Mouse (Mus musculus): ENCODE data around the gene Ugt1a1. TPM values are rescaled to one million over a fixed set of nuclear protein-coding genes. Genes with fewer than 3 reads are reported as not detected.

Ugt1a1 gene
- total and polyA plus RNA-seq, 3 experiments: not detected

DNA sequence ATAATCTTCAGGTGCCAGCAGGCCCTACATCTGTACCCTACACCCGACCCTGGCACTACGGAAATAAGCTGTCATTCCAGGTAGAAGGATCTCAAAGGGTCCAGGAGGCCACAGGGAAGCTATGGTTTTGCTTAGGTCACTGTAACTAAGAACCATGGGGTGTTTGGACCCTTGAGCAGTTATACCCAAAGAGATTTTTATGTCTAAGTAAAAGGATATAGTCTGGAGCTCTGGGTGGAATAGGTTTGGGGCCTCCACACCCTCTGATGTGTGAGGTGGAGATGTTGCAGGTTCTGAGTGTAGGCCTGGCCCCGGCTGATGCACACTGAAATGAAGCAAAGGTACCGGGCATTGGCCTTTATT lies 22.5 kb downstream of the Ugt1a1 start:
- H3K79me2 ChIP-seq (replicated peaks; ENCODE audit: control insufficient read depth, insufficient read depth, low read length): no peaks in the 10 kb centered on the region
- H3K27ac ChIP-seq: no peak overlapping the region
- no peak overlapping the region for H3K4me3 ChIP-seq
- no peaks in the 10 kb centered on the region for H3K36me3 ChIP-seq (ENCODE audit: control insufficient read depth, insufficient read depth, low read length)
- DNase-seq: no peak
- H3K27me3 ChIP-seq (ENCODE audit: control insufficient read depth, insufficient read depth, low read length): no peaks in the 10 kb centered on the region
- H3K9ac ChIP-seq (ENCODE audit: low read depth, low read length): no peak overlapping the region
- H3K4me1 ChIP-seq (ENCODE audit: control insufficient read depth, insufficient read depth, low read length): no peaks in the 10 kb centered on the region
- TF ChIP-seq CTCF (IDR thresholded peaks at IDR 0.05) (no peak), EP300 (IDR thresholded peaks at IDR 0.05; ENCODE audit: insufficient read depth, low read depth, low read length) (no peak), POLR2A (IDR thresholded peaks at IDR 0.05; ENCODE audit: insufficient read depth, low read depth, low read length) (no peak)
- WGBS: 57% methylated on average over 4 of the region's 4 CpGs
- intact Hi-C loops (cut with DNase I): no loop called here

DNA sequence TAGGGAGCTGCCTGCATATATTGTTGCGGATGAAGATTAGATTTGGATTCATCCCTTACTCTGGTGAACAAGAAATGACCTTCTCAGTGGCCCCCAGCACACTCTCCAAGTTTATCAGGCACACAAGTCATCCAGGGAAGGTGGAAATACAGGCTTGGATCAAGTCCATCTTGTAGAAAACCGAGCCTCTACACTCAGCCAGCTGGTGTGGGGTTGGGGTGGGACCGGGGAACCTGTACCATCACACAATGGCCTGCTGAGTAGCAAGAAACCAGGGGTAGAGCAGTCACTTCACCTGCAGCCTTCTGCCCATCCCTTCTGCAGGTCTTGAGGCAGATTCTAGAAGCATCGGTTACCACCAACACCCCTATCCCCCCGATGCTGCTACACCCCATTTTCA lies 22.9 kb downstream of the Ugt1a1 start:
- Histone ChIP-seq H3K9ac (ENCODE audit: low read depth, low read length) (no peak overlapping the region), H3K79me2 (replicated peaks; ENCODE audit: control insufficient read depth, insufficient read depth, low read length) (no peaks in the 10 kb centered on the region), H3K4me3 (no peak overlapping the region), H3K27ac (no peak overlapping the region), H3K27me3 (ENCODE audit: control insufficient read depth, insufficient read depth, low read length) (no peaks in the 10 kb centered on the region), H3K4me1 (ENCODE audit: control insufficient read depth, insufficient read depth, low read length) (no peaks in the 10 kb centered on the region), H3K36me3 (ENCODE audit: control insufficient read depth, insufficient read depth, low read length) (no peaks in the 10 kb centered on the region)
- no peak for DNase-seq
- TF ChIP-seq POLR2A (IDR thresholded peaks at IDR 0.05; ENCODE audit: insufficient read depth, low read depth, low read length) (no peak), EP300 (IDR thresholded peaks at IDR 0.05; ENCODE audit: insufficient read depth, low read depth, low read length) (no peak), CTCF (IDR thresholded peaks at IDR 0.05) (no peak)
- WGBS: 40% methylated on average over 5 of the region's 5 CpGs
- intact Hi-C loops (cut with DNase I): no loop called here

DNA sequence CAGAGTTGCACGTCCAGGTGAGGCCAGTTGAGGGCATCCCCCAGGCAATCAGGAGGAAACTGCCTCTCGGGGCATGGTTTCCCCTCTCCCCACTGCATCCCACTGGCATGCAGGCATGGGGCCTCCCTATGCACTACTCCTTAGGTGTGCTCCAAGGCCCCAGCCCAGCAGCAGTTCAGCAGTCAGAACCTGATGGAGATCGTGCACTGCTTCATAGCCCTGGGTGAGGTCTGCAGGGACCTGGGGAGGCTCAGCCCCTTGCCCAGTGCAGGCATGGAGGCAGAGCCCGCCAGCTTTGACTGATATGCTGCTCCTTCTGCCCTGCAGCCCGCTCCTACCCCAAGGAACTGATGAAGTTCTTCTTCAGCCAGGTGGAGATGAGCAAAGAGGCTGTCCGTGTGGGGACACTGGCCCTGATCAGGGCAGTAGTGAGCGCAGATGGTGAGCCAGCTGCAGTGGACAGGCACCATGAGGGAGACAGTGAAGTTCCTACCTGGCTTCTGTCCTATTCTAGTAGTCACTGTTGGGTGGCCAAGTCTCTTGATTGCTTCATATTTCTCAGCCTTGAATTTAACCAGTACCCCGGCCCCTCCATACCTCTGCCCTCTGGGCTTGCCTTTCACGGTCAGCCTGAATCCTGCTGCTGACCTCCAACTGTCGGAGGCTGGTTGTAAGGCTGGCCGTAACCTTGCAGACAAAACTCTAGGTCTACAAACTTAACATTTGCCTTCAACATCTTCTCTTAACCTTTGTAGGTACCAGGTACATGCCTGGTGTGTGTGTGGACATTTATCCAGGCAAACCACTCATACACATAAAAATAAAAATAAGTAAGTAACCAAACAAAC lies 23.5 kb downstream of the Ugt1a1 start:
- TF ChIP-seq POLR2A (IDR thresholded peaks at IDR 0.05; ENCODE audit: insufficient read depth, low read depth, low read length) (no peak), CTCF (IDR thresholded peaks at IDR 0.05) (no peak), EP300 (IDR thresholded peaks at IDR 0.05; ENCODE audit: insufficient read depth, low read depth, low read length) (no peak)
- no peak for DNase-seq
- 55% methylated on average over 11 of the region's 11 CpGs for WGBS
- H3K79me2 ChIP-seq (replicated peaks; ENCODE audit: control insufficient read depth, insufficient read depth, low read length): no peaks in the 10 kb centered on the region
- H3K9ac ChIP-seq (ENCODE audit: low read depth, low read length): no peak overlapping the region
- H3K4me1 ChIP-seq (ENCODE audit: control insufficient read depth, insufficient read depth, low read length): no peaks in the 10 kb centered on the region
- H3K27ac ChIP-seq: no peak overlapping the region
- intact Hi-C loops (cut with DNase I): no loop called here
- no peak overlapping the region for H3K4me3 ChIP-seq
- no peaks in the 10 kb centered on the region for H3K36me3 ChIP-seq (ENCODE audit: control insufficient read depth, insufficient read depth, low read length)
- no peaks in the 10 kb centered on the region for H3K27me3 ChIP-seq (ENCODE audit: control insufficient read depth, insufficient read depth, low read length)

DNA sequence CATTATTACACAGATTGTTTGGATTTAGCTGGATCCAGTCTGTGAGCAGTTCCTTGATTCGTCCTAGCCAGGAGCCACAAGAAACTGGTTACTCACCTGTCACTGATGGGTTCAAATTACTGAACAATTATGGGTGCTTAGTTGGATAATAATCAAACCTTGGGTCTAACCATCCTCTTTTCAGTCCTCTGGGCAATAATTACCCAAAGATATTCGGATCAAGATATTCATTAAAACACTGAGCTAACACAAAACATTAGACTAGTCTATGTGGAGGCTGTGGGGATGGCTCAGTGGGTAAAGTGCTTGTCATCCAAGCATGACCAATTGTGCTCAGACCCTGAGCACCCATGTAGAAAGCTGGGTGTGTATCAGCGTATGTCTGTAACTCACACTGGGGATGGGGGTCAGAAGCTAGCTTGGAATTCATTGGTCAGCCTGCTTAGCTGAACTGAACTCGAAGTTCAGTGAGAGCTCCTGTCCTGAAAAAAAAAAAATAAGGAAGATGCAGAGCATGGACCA lies 24.2 kb downstream of the Ugt1a1 start:
- WGBS: 44% methylated on average over 4 of the region's 4 CpGs
- no peak overlapping the region for H3K27ac ChIP-seq
- H3K9ac ChIP-seq (ENCODE audit: low read depth, low read length): no peak overlapping the region
- no peaks in the 10 kb centered on the region for H3K36me3 ChIP-seq (ENCODE audit: control insufficient read depth, insufficient read depth, low read length)
- H3K4me3 ChIP-seq: no peak overlapping the region
- H3K4me1 ChIP-seq (ENCODE audit: control insufficient read depth, insufficient read depth, low read length): no peaks in the 10 kb centered on the region
- H3K27me3 ChIP-seq (ENCODE audit: control insufficient read depth, insufficient read depth, low read length): no peaks in the 10 kb centered on the region
- intact Hi-C loops (cut with DNase I): no loop called here
- H3K79me2 ChIP-seq (replicated peaks; ENCODE audit: control insufficient read depth, insufficient read depth, low read length): no peaks in the 10 kb centered on the region
- no peak for DNase-seq
- TF ChIP-seq EP300 (IDR thresholded peaks at IDR 0.05; ENCODE audit: insufficient read depth, low read depth, low read length): no peak
- no peak for TF ChIP-seq CTCF (IDR thresholded peaks at IDR 0.05)
- no peak for TF ChIP-seq POLR2A (IDR thresholded peaks at IDR 0.05; ENCODE audit: insufficient read depth, low read depth, low read length)

DNA sequence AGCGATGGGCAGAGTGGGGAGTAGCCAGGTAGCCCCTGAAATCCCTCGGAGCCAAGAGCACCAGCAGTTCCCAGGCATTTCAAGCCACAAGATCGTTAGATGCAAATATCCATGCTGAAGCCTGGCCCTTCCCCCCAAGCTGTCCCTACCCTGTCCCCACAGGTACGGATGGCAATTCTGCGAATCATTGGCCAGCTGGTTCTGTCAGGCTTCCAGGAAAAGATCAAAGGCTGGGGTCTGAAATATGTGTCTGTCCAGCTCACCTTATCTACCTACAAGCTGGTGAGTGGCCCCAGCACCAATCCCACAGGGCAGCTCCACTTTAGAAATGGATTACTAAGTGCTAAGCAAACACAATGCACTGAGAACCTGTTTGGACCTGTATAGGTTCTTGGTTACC lies 25.6 kb downstream of the Ugt1a1 start:
- no peaks in the 10 kb centered on the region for H3K4me1 ChIP-seq (ENCODE audit: control insufficient read depth, insufficient read depth, low read length)
- H3K27me3 ChIP-seq (ENCODE audit: control insufficient read depth, insufficient read depth, low read length): no peaks in the 10 kb centered on the region
- no peaks in the 10 kb centered on the region for H3K79me2 ChIP-seq (replicated peaks; ENCODE audit: control insufficient read depth, insufficient read depth, low read length)
- no peak for TF ChIP-seq POLR2A (IDR thresholded peaks at IDR 0.05; ENCODE audit: insufficient read depth, low read depth, low read length)
- no peak for TF ChIP-seq EP300 (IDR thresholded peaks at IDR 0.05; ENCODE audit: insufficient read depth, low read depth, low read length)
- no peak for TF ChIP-seq CTCF (IDR thresholded peaks at IDR 0.05)
- intact Hi-C loops (cut with DNase I): no loop called here
- H3K27ac ChIP-seq: no peak overlapping the region
- H3K36me3 ChIP-seq (ENCODE audit: control insufficient read depth, insufficient read depth, low read length): no peaks in the 10 kb centered on the region
- no peak for DNase-seq
- WGBS: 64% methylated on average over 5 of the region's 5 CpGs
- H3K4me3 ChIP-seq: no peak overlapping the region
- H3K9ac ChIP-seq (ENCODE audit: low read depth, low read length): no peak overlapping the region

- Histone ChIP-seq H3K4me3 (no peak overlapping the region), H3K27ac (no peak overlapping the region), H3K27me3 (ENCODE audit: control insufficient read depth, insufficient read depth, low read length) (no peaks in the 10 kb centered on the region), H3K9ac (ENCODE audit: low read depth, low read length) (no peak overlapping the region), H3K4me1 (ENCODE audit: control insufficient read depth, insufficient read depth, low read length) (no peaks in the 10 kb centered on the region), H3K79me2 (replicated peaks; ENCODE audit: control insufficient read depth, insufficient read depth, low read length) (no peaks in the 10 kb centered on the region), H3K36me3 (ENCODE audit: control insufficient read depth, insufficient read depth, low read length) (no peaks in the 10 kb centered on the region)
- 68% methylated on average over 6 of the region's 6 CpGs for WGBS
- no peak for DNase-seq
- intact Hi-C loops (cut with DNase I): no loop called here
- no peak for TF ChIP-seq EP300 (IDR thresholded peaks at IDR 0.05; ENCODE audit: insufficient read depth, low read depth, low read length)
- TF ChIP-seq CTCF (IDR thresholded peaks at IDR 0.05): no peak
- no peak for TF ChIP-seq POLR2A (IDR thresholded peaks at IDR 0.05; ENCODE audit: insufficient read depth, low read depth, low read length)
Measured at GRCm38 (mm10) chr1:88238771-88239170, 27.0 kb downstream of the Ugt1a1 start.

Data from heart, adult 2 months (tissue).